Mouse (Mus musculus) kidney, postnatal 0 days (tissue): Measurements from ENCODE around the gene Sigirr. TPM values are rescaled to one million over a fixed set of nuclear protein-coding genes. Genes with fewer than 3 reads are reported as not detected.

ENCODE experiments used
- ATAC-seq: fragments of 200-750 bp; cut with Nextera tagmentation; replicated peaks from 2 replicates; pipeline ENCODE4 v1.8.0; 2017; ENCODE audit warnings: low read depth, moderate number of reproducible peaks, moderate TSS enrichment, moderate library complexity; ENCODE audit not compliant: low FRiP score
- DNase-seq: peaks from one replicate; pipeline ENCODE4 v3.0.0-alpha.2; 2016; ENCODE audit warnings: low spot score
- H3K27ac ChIP-seq: fragments of 300-500 bp; sonication (generic); 2 replicates; pipeline ENCODE4 v1.5.1; 2014; ENCODE audit warnings: mild to moderate bottlenecking
- H3K27me3 ChIP-seq: fragments of 300-500 bp; sonication (generic); 2 replicates; pipeline ENCODE4 v1.6.1; 2014; ENCODE audit warnings: low read length, mixed read lengths; ENCODE audit not compliant: insufficient read depth
- H3K36me3 ChIP-seq: fragments of 300-500 bp; sonication (generic); 2 replicates; pipeline ENCODE4 v1.6.1; 2014; ENCODE audit warnings: low read length, mixed read lengths; ENCODE audit not compliant: insufficient read depth
- H3K4me1 ChIP-seq: fragments of 300-500 bp; sonication (generic); replicated peaks from 2 replicates; pipeline ENCODE4 v1.6.1; 2014; ENCODE audit warnings: antibody characterized with exemption, low read length, mixed read lengths; ENCODE audit not compliant: insufficient read depth
- H3K4me2 ChIP-seq: fragments of 300-500 bp; sonication (generic); 2 replicates; pipeline ENCODE4 v1.6.1; 2014; ENCODE audit warnings: mild to moderate bottlenecking, low read length, moderate library complexity, mixed read lengths
- H3K4me3 ChIP-seq: fragments of 300-500 bp; sonication (generic); replicated peaks from 2 replicates; pipeline ENCODE4 v1.5.1; 2014; ENCODE audit warnings: low read depth, low read length
- H3K9ac ChIP-seq: fragments of 300-500 bp; sonication (generic); 2 replicates; pipeline ENCODE4 v1.6.1; 2014; ENCODE audit warnings: low read depth, low read length
- H3K9me3 ChIP-seq: fragments of 300-500 bp; sonication (generic); replicated peaks from 2 replicates; pipeline ENCODE4 v1.6.1; 2016; ENCODE audit warnings: low read length, inconsistent platforms, mixed read lengths
- CTCF ChIP-seq: IDR thresholded peaks from 2 replicates; pipeline ENCODE4 v1.5.1; 2016; ENCODE audit warnings: antibody characterized with exemption, low read depth, mild to moderate bottlenecking, moderate library complexity
- WGBS: fragments of 180-500 bp; shearing (Covaris S2); extraction: QIAGEN DNeasy Blood & Tissue Kit; methylation state at CpG from one replicate; pipeline ENCODE4 v1.1.7; 2014; 5-methylcytosine and 5-hydroxymethylcytosine counted together
- polyA plus RNA-seq: library from polyadenylated mRNA; unstranded; fragments of >200 nt; fragmentation: Nextera tagmentation; extraction: Ambion mirVana; gene quantifications from 2 replicates; pipeline ENCODE4 v1.2.1, GENCODE M21; 2015

Sigirr gene
- polyA plus RNA-seq, 1 experiment from 2014 or later, result 54.1 TPM

GRCm38 (mm10) chr7:141058601-141059341 lies 41.6 kb downstream of the Sigirr start:
- H3K4me2 ChIP-seq, result no peak overlapping the region
- H3K4me3 ChIP-seq, result no peak overlapping the region
- 89% methylated on average over 14 of the region's 14 CpGs for WGBS
- no peaks in the 10 kb centered on the region for H3K9me3 ChIP-seq
- H3K9ac ChIP-seq, result no peak overlapping the region
- no peaks in the 10 kb centered on the region; the same call in 1 of the 2 replicates for H3K27me3 ChIP-seq
- DNase-seq, result no peak
- peaks cover 11% of the 10 kb centered on the region for H3K4me1 ChIP-seq
- no peak for ATAC-seq
- H3K27ac ChIP-seq, result no peak overlapping the region
- no peaks in the 10 kb centered on the region for H3K36me3 ChIP-seq
- TF ChIP-seq CTCF, result no peak

- DNase-seq, result no peak
- no peak overlapping the region for H3K4me2 ChIP-seq
- no peaks in the 10 kb centered on the region; the same call in 1 of the 2 replicates for H3K27me3 ChIP-seq
- H3K4me1 ChIP-seq, result peaks cover 11% of the 10 kb centered on the region
- ATAC-seq, result no peak
- H3K9ac ChIP-seq, result no peak overlapping the region
- TF ChIP-seq CTCF, result no peak
- no peaks in the 10 kb centered on the region for H3K9me3 ChIP-seq
- WGBS, result 97% methylated on average over 1 of the region's 1 CpGs
- no peak overlapping the region for H3K27ac ChIP-seq
- no peaks in the 10 kb centered on the region for H3K36me3 ChIP-seq
- H3K4me3 ChIP-seq, result no peak overlapping the region
Measured at GRCm38 (mm10) chr7:141057541-141057940, 42.8 kb downstream of the Sigirr start.

GRCm38 (mm10) chr7:141056976-141057375 lies 43.4 kb downstream of the Sigirr start:
- Histone ChIP-seq H3K9me3 (no peaks in the 10 kb centered on the region), H3K27me3 (no peaks in the 10 kb centered on the region; the same call in 1 of the 2 replicates), H3K4me1 (peaks cover 11% of the 10 kb centered on the region), H3K4me2 (no peak overlapping the region), H3K27ac (no peak overlapping the region), H3K36me3 (no peaks in the 10 kb centered on the region), H3K9ac (no peak overlapping the region), H3K4me3 (no peak overlapping the region)
- DNase-seq, result no peak
- no peak for TF ChIP-seq CTCF
- no peak for ATAC-seq
- 85% methylated on average over 6 of the region's 6 CpGs for WGBS

GRCm38 (mm10) chr7:141055785-141056184 lies 44.6 kb downstream of the Sigirr start:
- no peak for TF ChIP-seq CTCF
- H3K4me3 ChIP-seq, result no peak overlapping the region
- no peak overlapping the region for H3K4me2 ChIP-seq
- DNase-seq (no peak), ATAC-seq (no peak)
- H3K4me1 ChIP-seq, result 0 out of 2 replicates have a peak, but pooled peaks cover 3% of the 10 kb centered on the region
- no peaks in the 10 kb centered on the region for H3K27me3 ChIP-seq
- 78% methylated on average over 4 of the region's 4 CpGs for WGBS
- no peaks in the 10 kb centered on the region for H3K36me3 ChIP-seq
- no peak overlapping the region for H3K9ac ChIP-seq
- no peaks in the 10 kb centered on the region for H3K9me3 ChIP-seq
- no peak overlapping the region for H3K27ac ChIP-seq

- DNase-seq (no peak), ATAC-seq (no peak)
- no peak overlapping the region for H3K4me2 ChIP-seq
- no peaks in the 10 kb centered on the region; the same call in 1 of the 2 replicates for H3K4me1 ChIP-seq
- no peaks in the 10 kb centered on the region for H3K36me3 ChIP-seq
- WGBS, result 65% methylated on average over 2 of the region's 2 CpGs
- no peak for TF ChIP-seq CTCF
- no peaks in the 10 kb centered on the region for H3K27me3 ChIP-seq
- no peaks in the 10 kb centered on the region for H3K9me3 ChIP-seq
- no peak overlapping the region for H3K4me3 ChIP-seq
- no peak overlapping the region for H3K27ac ChIP-seq
- no peak overlapping the region for H3K9ac ChIP-seq
Measured at GRCm38 (mm10) chr7:141052421-141052820, 48.0 kb downstream of the Sigirr start.

GRCm38 (mm10) chr7:141052016-141052415 lies 48.4 kb downstream of the Sigirr start:
- Histone ChIP-seq H3K4me1 (no peaks in the 10 kb centered on the region; the same call in 1 of the 2 replicates), H3K4me3 (no peak overlapping the region), H3K27ac (no peak overlapping the region), H3K4me2 (no peak overlapping the region), H3K9ac (no peak overlapping the region), H3K27me3 (no peaks in the 10 kb centered on the region), H3K36me3 (no peaks in the 10 kb centered on the region), H3K9me3 (no peaks in the 10 kb centered on the region)
- DNase-seq (no peak), ATAC-seq (no peak)
- TF ChIP-seq CTCF, result no peak
- WGBS, result 87% methylated on average over 4 of the region's 4 CpGs
